ENCODE assay signal across 19 mouse cellular contexts in genomic region chr6:48685251-48685650, GRCm38 (mm10). TPM values are rescaled to one million over a fixed set of nuclear protein-coding genes. Genes with fewer than 3 reads are reported as not detected.
A peak's percentile ranks its signal among the peaks of the same experiment; 100 is the strongest.
DNase-seq lines count a peak whose midpoint lies in the region; ATAC-seq and TF ChIP-seq lines count a peak whose summit lies in the region.
"Had no signal": no experiment of that assay in that cellular context is flagged by ENCODE, and none has a peak within 500 bp of the region (broad histone marks: within the 10 kb centered on the region; RNA-seq: fewer than 3 reads in every experiment).

No protein-coding gene starts in this region.

- no peaks in the 10 kb centered on the region for H3K4me1 ChIP-seq in intestine, embryonic 16.5 days (ENCODE audit: control insufficient read depth, insufficient read depth, low read length)
- no peaks in the 10 kb centered on the region for H3K4me1 ChIP-seq in intestine, embryonic 15.5 days (replicated peaks)
- H3K4me1 ChIP-seq in lung, embryonic 16.5 days (replicated peaks; ENCODE audit: control insufficient read depth, insufficient read depth, low read length), result no peaks in the 10 kb centered on the region
- 0 out of 2 replicates have a peak, but pooled peaks cover 7% of the 10 kb centered on the region for H3K4me1 ChIP-seq in liver, postnatal 0 days (ENCODE audit: insufficient read depth)
- H3K4me1 ChIP-seq: embryonic facial prominence, embryonic 12.5 days; hindbrain, embryonic 15.5 days had no signal

- 89% methylated on average over 2 of the region's 2 CpGs for WGBS in intestine, embryonic 16.5 days
- 91% methylated on average over 2 of the region's 2 CpGs for WGBS in intestine, embryonic 15.5 days
- whole genome bisulfite sequencing in lung, embryonic 16.5 days, result 71% methylated on average over 2 of the region's 2 CpGs
- WGBS in liver, postnatal 0 days (ENCODE audit: insufficient replicate concordance), result 62% methylated on average over 2 of the region's 2 CpGs

- TF ChIP-seq EP300 in liver, postnatal 0 days (IDR thresholded peaks at IDR 0.05; ENCODE audit: low read depth), result no peak

- no peak for DNase-seq in gastrocnemius, adult 2 months
- no peak for DNase-seq in gastrocnemius, postnatal 25 days
- no peak for DNase-seq in lung, adult 18-20 months
- peak; percentile 1 for DNase-seq in liver, postnatal 0 days
- no peak for DNase-seq in urinary bladder, postnatal 25 days (ENCODE audit: low spot score)
- DNase-seq: adrenal gland, postnatal 10 days; cerebellum, postnatal 25 days; midbrain, embryonic 14.5 days had no signal

- intact Hi-C loops in gastrocnemius, adult 2 months (cut with DNase I), result loop anchor here (10.0 kb wide), 1 partner anchor 60 kb away; the partner anchor contains the start of gene Gimap5

- H3K27ac ChIP-seq in gastrocnemius, adult 2 months, result peak overlapping the region; percentile 77
- H3K27ac ChIP-seq in intestine, embryonic 16.5 days (ENCODE audit: low read length), result peak overlapping the region; percentile 18; the same call in 1 of the 2 replicates
- H3K27ac ChIP-seq in intestine, embryonic 15.5 days, result no peak overlapping the region
- peak overlapping the region; percentile 73 for H3K27ac ChIP-seq in lung, embryonic 16.5 days (ENCODE audit: low read length)
- peak overlapping the region; percentile 51; the same call in 1 of the 2 replicates for H3K27ac ChIP-seq in liver, postnatal 0 days (ENCODE audit: low read depth)
- H3K27ac ChIP-seq: embryonic facial prominence, embryonic 12.5 days; hindbrain, embryonic 15.5 days had no signal

- H3K4me3 ChIP-seq in gastrocnemius, adult 2 months, result peak overlapping the region; percentile 61
- H3K4me3 ChIP-seq in intestine, embryonic 16.5 days (ENCODE audit: low read length), result no peak overlapping the region; the same call in 1 of the 2 replicates
- H3K4me3 ChIP-seq in intestine, embryonic 15.5 days (replicated peaks), result no peak overlapping the region
- H3K4me3 ChIP-seq in lung, embryonic 16.5 days (ENCODE audit: low read length), result peak overlapping the region; percentile 32
- no peak overlapping the region for H3K4me3 ChIP-seq in liver, postnatal 0 days (ENCODE audit: low read depth, low read length)
- H3K4me3 ChIP-seq: embryonic facial prominence, embryonic 12.5 days; hindbrain, embryonic 15.5 days had no signal

- TF ChIP-seq CTCF in gastrocnemius, adult 2 months (IDR thresholded peaks at IDR 0.05), result no peak
- TF ChIP-seq CTCF in liver, postnatal 0 days (IDR thresholded peaks at IDR 0.05; ENCODE audit: low read depth), result no peak

- H3K9me3 ChIP-seq in intestine, embryonic 16.5 days (ENCODE audit: control insufficient read depth, low read length), result no peaks in the 10 kb centered on the region
- H3K9me3 ChIP-seq in intestine, embryonic 15.5 days, result no peaks in the 10 kb centered on the region
- no peaks in the 10 kb centered on the region for H3K9me3 ChIP-seq in lung, embryonic 16.5 days (ENCODE audit: control insufficient read depth, low read length)
- H3K9me3 ChIP-seq in liver, postnatal 0 days (ENCODE audit: low read length), result no peaks in the 10 kb centered on the region
- H3K9me3 ChIP-seq: embryonic facial prominence, embryonic 12.5 days; hindbrain, embryonic 15.5 days had no signal

- H3K4me2 ChIP-seq in intestine, embryonic 16.5 days (ENCODE audit: low read depth, low read length), result no peak overlapping the region
- no peak overlapping the region for H3K4me2 ChIP-seq in intestine, embryonic 15.5 days (replicated peaks)
- peak overlapping the region; percentile 41 for H3K4me2 ChIP-seq in lung, embryonic 16.5 days (ENCODE audit: low read depth, low read length)
- 0 out of 2 replicates have a peak overlapping the region, but pooled peaks have one; percentile 0 for H3K4me2 ChIP-seq in liver, postnatal 0 days (ENCODE audit: low read depth, low read length)
- H3K4me2 ChIP-seq: embryonic facial prominence, embryonic 12.5 days; hindbrain, embryonic 15.5 days had no signal

- H3K36me3 ChIP-seq in intestine, embryonic 16.5 days (ENCODE audit: control insufficient read depth, insufficient read depth, low read length), result no peaks in the 10 kb centered on the region
- no peaks in the 10 kb centered on the region for H3K36me3 ChIP-seq in intestine, embryonic 15.5 days
- H3K36me3 ChIP-seq in lung, embryonic 16.5 days (ENCODE audit: control insufficient read depth, insufficient read depth, low read length), result no peaks in the 10 kb centered on the region
- H3K36me3 ChIP-seq in liver, postnatal 0 days (replicated peaks; ENCODE audit: insufficient read depth, low read length), result no peaks in the 10 kb centered on the region
- H3K36me3 ChIP-seq: embryonic facial prominence, embryonic 12.5 days; hindbrain, embryonic 15.5 days had no signal

- ATAC-seq in intestine, embryonic 16.5 days, result no peak
- ATAC-seq in intestine, embryonic 15.5 days, result no peak
- no peak for ATAC-seq in lung, embryonic 16.5 days (ENCODE audit: low read depth)
- ATAC-seq in liver, postnatal 0 days, result no peak

- no peaks in the 10 kb centered on the region for H3K27me3 ChIP-seq in intestine, embryonic 16.5 days (replicated peaks; ENCODE audit: control insufficient read depth, insufficient read depth, low read length)
- no peaks in the 10 kb centered on the region for H3K27me3 ChIP-seq in intestine, embryonic 15.5 days (replicated peaks)
- H3K27me3 ChIP-seq in lung, embryonic 16.5 days (ENCODE audit: control insufficient read depth, insufficient read depth, low read depth, low read length), result no peaks in the 10 kb centered on the region
- no peaks in the 10 kb centered on the region for H3K27me3 ChIP-seq in liver, postnatal 0 days (ENCODE audit: insufficient read depth, low read length)
- H3K27me3 ChIP-seq: embryonic facial prominence, embryonic 12.5 days; hindbrain, embryonic 15.5 days had no signal

- no peak overlapping the region for H3K9ac ChIP-seq in intestine, embryonic 16.5 days (ENCODE audit: low read depth, low read length)
- no peak overlapping the region for H3K9ac ChIP-seq in intestine, embryonic 15.5 days
- H3K9ac ChIP-seq in lung, embryonic 16.5 days (ENCODE audit: low read length), result peak overlapping the region; percentile 31
- no peak overlapping the region for H3K9ac ChIP-seq in liver, postnatal 0 days (replicated peaks)
- H3K9ac ChIP-seq: embryonic facial prominence, embryonic 12.5 days; hindbrain, embryonic 15.5 days had no signal

RNA-seq across cellular contexts. Expression of gene Gimap4, which starts 0.9 kb away (rescaled TPM):
- total RNA-seq in gastrocnemius, adult 2 months (2021), result 1 to 10 TPM; 3.6 to 5.5 TPM
- total RNA-seq in gastrocnemius, postnatal 25 days (2021), result 1 to 10 TPM; 5.1 to 7.7 TPM
- polyA plus RNA-seq in intestine, embryonic 16.5 days (2015; fragmentation: Nextera tagmentation; extraction: Ambion mirVana), result 21.2 and 23.2 TPM in 2 replicates
- polyA plus RNA-seq in intestine, embryonic 15.5 days (2015; fragmentation: Nextera tagmentation; extraction: Ambion mirVana), result 20.7 and 22.8 TPM in 2 replicates
- 53.8 and 58.5 TPM in 2 replicates for polyA plus RNA-seq in lung, embryonic 16.5 days (2015; fragmentation: Nextera tagmentation; extraction: Ambion mirVana)
- polyA plus RNA-seq in liver, postnatal 0 days (2015; fragmentation: Nextera tagmentation; extraction: Ambion mirVana), result 13.5 and 14.5 TPM in 2 replicates
- total RNA-seq: layer of hippocampus, adult 18-20 months had no signal

RNA-seq across cellular contexts. Expression of gene Gimap9, which starts 9.3 kb away (rescaled TPM):
- total RNA-seq in gastrocnemius, adult 2 months (2021), result 1 to 10 TPM; 1.1 to 1.2 TPM
- under 1 TPM; 0.51 to 0.67 TPM for total RNA-seq in gastrocnemius, postnatal 25 days (2021)
- polyA plus RNA-seq in intestine, embryonic 16.5 days (2015; fragmentation: Nextera tagmentation; extraction: Ambion mirVana), result 15.9 and 16.5 TPM in 2 replicates
- polyA plus RNA-seq in intestine, embryonic 15.5 days (2015; fragmentation: Nextera tagmentation; extraction: Ambion mirVana), result 16.9 and 18.0 TPM in 2 replicates
- 14.2 and 14.6 TPM in 2 replicates for polyA plus RNA-seq in lung, embryonic 16.5 days (2015; fragmentation: Nextera tagmentation; extraction: Ambion mirVana)
- 10.2 and 10.9 TPM in 2 replicates for polyA plus RNA-seq in liver, postnatal 0 days (2015; fragmentation: Nextera tagmentation; extraction: Ambion mirVana)

RNA-seq across cellular contexts. Expression of gene Gimap6, which starts 22.8 kb away (rescaled TPM):
- total RNA-seq in gastrocnemius, adult 2 months (2021), result 10 to 100 TPM in 1 of 2 experiments, 1 to 10 TPM in 1; 8.4 to 13.8 TPM
- 10 to 100 TPM; 10.7 to 11.5 TPM for total RNA-seq in gastrocnemius, postnatal 25 days (2021)
- 19.7 and 21.1 TPM in 2 replicates for polyA plus RNA-seq in intestine, embryonic 16.5 days (2015; fragmentation: Nextera tagmentation; extraction: Ambion mirVana)
- polyA plus RNA-seq in intestine, embryonic 15.5 days (2015; fragmentation: Nextera tagmentation; extraction: Ambion mirVana), result 20.4 and 21.1 TPM in 2 replicates
- 50.6 and 54.7 TPM in 2 replicates for polyA plus RNA-seq in lung, embryonic 16.5 days (2015; fragmentation: Nextera tagmentation; extraction: Ambion mirVana)
- 12.2 and 12.5 TPM in 2 replicates for polyA plus RNA-seq in liver, postnatal 0 days (2015; fragmentation: Nextera tagmentation; extraction: Ambion mirVana)

RNA-seq across cellular contexts. Expression of gene Gm28053, which starts 33.2 kb away (rescaled TPM):
- total RNA-seq in gastrocnemius, adult 2 months (2021), result under 1 TPM in 1 of 2 experiments, not detected in 1; 0.84 TPM
- not detected for total RNA-seq in gastrocnemius, postnatal 25 days (2021)
- polyA plus RNA-seq in intestine, embryonic 16.5 days (2015; fragmentation: Nextera tagmentation; extraction: Ambion mirVana), result 3.2 and 9.2 TPM in 2 replicates
- polyA plus RNA-seq in intestine, embryonic 15.5 days (2015; fragmentation: Nextera tagmentation; extraction: Ambion mirVana), result 5.6 and 5.7 TPM in 2 replicates
- polyA plus RNA-seq in lung, embryonic 16.5 days (2015; fragmentation: Nextera tagmentation; extraction: Ambion mirVana), result 3.6 and 4.6 TPM in 2 replicates
- polyA plus RNA-seq in liver, postnatal 0 days (2015; fragmentation: Nextera tagmentation; extraction: Ambion mirVana), result 1.1 TPM in 1 of 2 replicates, not detected in the other
- total RNA-seq: ES-E14 had no signal
- polyA plus RNA-seq: embryonic facial prominence, embryonic 12.5 days; limb, embryonic 11.5 days had no signal

RNA-seq across cellular contexts. Expression of gene Gimap7, which starts 33.2 kb away (rescaled TPM):
- not detected for total RNA-seq in gastrocnemius, adult 2 months (2021)
- total RNA-seq in gastrocnemius, postnatal 25 days (2021), result not detected
- 0.28 and 0.34 TPM in 2 replicates for polyA plus RNA-seq in intestine, embryonic 16.5 days (2015; fragmentation: Nextera tagmentation; extraction: Ambion mirVana)
- 0.18 and 0.30 TPM in 2 replicates for polyA plus RNA-seq in intestine, embryonic 15.5 days (2015; fragmentation: Nextera tagmentation; extraction: Ambion mirVana)
- not detected in 2 replicates for polyA plus RNA-seq in lung, embryonic 16.5 days (2015; fragmentation: Nextera tagmentation; extraction: Ambion mirVana)
- 0.59 and 0.65 TPM in 2 replicates for polyA plus RNA-seq in liver, postnatal 0 days (2015; fragmentation: Nextera tagmentation; extraction: Ambion mirVana)
- total RNA-seq: ES-E14; gastrocnemius, postnatal 4 days; layer of hippocampus, adult 18-20 months; left cerebral cortex, adult 18-20 months had no signal
- polyA plus RNA-seq: embryonic facial prominence, embryonic 12.5 days; frontal cortex, adult 2 months; hindbrain, embryonic 15.5 days; limb, embryonic 11.5 days; midbrain, embryonic 14.5 days had no signal

Comparison
In these comparisons a context has a peak if more than half of its experiments do, and no peak if none do; other contexts are left out.
1. H3K4me3 ChIP-seq: peak in gastrocnemius, adult 2 months (single experiment) and lung, embryonic 16.5 days (single experiment); none in intestine, embryonic 16.5 days (single experiment), intestine, embryonic 15.5 days (single experiment) and liver, postnatal 0 days (single experiment).
2. H3K4me2 ChIP-seq: peak in lung, embryonic 16.5 days (single experiment) and liver, postnatal 0 days (single experiment); none in intestine, embryonic 16.5 days (single experiment) and intestine, embryonic 15.5 days (single experiment).